Mouse (Mus musculus) thymus, postnatal 10 days (tissue): ENCODE results near the gene 4931414P19Rik.

Experiments used
- DNase-seq, 2 experiments: peaks; one replicate each; pipeline ENCODE4 v3.0.0; 2021; ENCODE audit warnings: low spot score in 2 of 2

The 4931414P19Rik gene

GRCm38 (mm10) chr14:54583681-54584338 is 22.0 kb downstream of the 4931414P19Rik start:
- DNase-seq: peak in 1 of 2 experiments; percentile 67

DNA sequence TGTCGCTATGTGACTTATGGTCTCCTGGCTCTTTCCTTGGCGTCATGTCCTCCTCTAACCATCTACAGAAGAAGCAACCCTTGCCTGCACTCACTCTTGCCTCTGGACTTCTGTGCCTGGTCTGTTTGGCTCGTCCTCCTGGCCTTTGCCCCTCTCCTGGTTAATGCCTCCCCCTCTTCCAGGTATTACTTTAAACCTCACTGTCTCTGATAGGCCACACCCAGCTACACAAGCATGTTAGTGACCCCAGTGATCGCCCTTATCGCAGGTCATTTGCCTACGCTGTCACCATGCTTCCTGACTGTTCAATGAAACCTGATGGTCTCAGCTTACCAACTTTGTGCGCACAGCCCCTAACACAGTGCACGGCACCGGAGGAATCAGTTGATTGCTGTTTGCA is 23.3 kb downstream of the 4931414P19Rik start:
- no peak for DNase-seq

GRCm38 (mm10) chr14:54579638-54580037 is 26.2 kb downstream of the 4931414P19Rik start:
- DNase-seq: no peak

- peak; percentile 29 to 60 for DNase-seq
These were observed 27.7 kb downstream of the 4931414P19Rik start for GRCm38 (mm10) chr14:54578063-54578462.

GRCm38 (mm10) chr14:54577089-54577982 is 28.5 kb downstream of the 4931414P19Rik start, which contains the start of gene Ajuba:
Gene Ajuba, minus strand, starts transcription at chr14:54577558.
- peak; percentile 20 to 28 for DNase-seq

GRCm38 (mm10) chr14:54576241-54577088 is 29.3 kb downstream of the 4931414P19Rik start:
- no peak for DNase-seq

- DNase-seq: peak in 1 of 2 experiments; percentile 43
These were observed 30.2 kb downstream of the 4931414P19Rik start for GRCm38 (mm10) chr14:54575631-54576030.

DNA sequence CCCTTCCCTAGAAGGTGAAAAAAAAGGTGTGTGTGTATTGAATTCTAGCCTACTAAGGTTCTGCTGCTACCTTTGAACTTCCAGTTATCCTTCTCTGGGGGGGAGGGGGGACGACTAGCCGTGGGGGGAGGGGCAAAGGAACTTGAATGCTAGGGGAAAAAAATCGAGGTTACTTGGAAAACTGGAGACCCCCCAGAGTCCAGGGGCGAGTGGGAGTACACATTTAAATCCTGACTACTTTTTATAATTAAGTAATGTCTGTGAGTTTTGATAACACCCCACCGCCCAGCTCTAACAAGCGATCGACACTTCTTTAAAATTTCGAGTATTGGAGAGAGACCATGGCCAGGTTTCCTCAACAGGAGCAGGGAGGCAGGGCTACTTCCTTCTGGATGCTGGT is 30.8 kb downstream of the 4931414P19Rik start:
- no peak for DNase-seq

DNA sequence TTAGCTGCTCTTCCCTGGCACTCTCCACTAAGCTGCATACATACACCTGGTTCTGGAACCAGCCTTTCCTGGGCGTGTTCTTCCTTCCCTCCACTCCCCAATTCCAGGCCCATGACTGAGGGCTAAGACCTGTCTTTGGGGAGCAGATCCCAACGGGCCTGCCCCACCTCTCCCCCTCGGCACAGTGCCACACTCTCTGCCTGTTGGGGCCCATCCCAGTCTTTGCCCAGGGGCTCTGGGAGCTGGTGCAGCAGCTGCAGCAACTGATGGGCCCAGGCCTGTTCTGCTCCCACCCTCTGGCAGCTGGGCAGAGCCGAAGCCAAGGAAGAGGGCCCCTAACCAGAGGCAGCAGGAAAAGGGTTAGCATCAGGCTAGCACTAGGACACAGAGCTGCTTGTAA is 31.5 kb downstream of the 4931414P19Rik start:
- DNase-seq: no peak

- DNase-seq: no peak
These were observed 32.7 kb downstream of the 4931414P19Rik start for GRCm38 (mm10) chr14:54572790-54573736.

DNA sequence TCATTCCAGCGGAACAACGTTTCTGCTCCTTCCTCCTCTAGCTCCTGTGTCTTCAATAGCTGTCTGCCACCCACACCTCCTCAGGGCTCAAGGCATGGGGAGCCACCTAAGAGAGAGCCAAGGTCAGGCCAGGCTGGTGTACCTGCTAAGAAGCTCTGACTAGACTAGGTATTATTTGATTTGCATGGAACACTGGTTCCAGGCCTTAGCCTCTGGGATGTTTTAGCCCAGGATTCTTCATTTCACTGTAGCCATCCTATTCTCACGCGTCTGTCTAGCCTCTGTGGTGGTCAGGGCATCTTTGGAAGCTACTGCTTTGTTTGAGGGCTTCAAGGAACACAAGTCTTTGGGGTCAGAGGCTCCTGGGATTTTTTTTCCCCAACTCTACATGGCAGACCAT is 33.7 kb downstream of the 4931414P19Rik start:
- no peak for DNase-seq

DNA sequence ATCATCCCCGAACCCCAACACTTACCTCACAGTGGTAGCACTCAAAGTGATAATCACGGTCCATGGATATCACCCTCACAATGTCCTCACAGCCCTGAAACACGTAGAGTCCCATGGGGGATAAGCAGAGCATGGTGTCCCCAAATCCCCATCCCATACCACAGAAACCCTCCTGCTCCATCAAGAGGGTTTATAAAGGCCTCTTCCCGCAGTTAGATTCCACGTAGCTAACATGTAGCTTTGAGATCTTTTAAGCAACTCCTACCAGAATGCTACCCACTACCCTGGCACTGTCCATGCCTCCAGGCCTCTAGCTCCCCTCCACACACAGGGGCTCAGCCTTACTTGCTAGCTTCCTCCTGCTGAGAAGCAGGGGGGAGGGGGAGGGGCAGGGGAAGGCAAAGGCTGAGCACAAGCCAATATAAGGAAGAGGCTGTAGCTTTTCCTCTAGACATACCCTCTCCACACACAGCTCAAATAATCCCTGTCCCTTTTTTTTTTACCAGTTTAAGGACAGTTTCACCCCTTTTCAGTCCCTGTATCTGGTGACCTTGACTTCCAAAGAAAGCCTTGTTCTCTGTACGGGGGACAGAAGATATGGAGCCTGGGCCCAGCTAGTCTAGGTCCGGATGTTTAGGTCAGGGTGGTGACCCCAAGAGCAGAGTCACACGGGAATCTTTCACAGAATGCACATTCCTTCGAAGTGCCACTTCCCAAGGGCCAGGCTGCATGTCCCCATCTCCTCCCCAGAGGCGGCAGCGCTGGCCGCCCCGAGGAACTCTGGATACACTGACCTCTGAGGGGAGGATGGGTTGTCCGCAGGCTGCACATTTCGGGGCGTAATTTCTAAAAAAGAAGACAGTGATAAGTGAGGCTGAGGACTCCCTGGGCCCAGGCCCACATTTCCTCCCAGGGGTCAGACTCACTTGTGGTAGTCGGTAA is 36.1 kb downstream of the 4931414P19Rik start:
- no peak for DNase-seq

- peak; percentile 40 to 65 for DNase-seq
These were observed 36.9 kb downstream of the 4931414P19Rik start for GRCm38 (mm10) chr14:54568694-54569414.

GRCm38 (mm10) chr14:54560527-54561242 is 45.1 kb downstream of the 4931414P19Rik start:
- no peak for DNase-seq

GRCm38 (mm10) chr14:54557330-54557729 is 48.5 kb downstream of the 4931414P19Rik start:
- no peak for DNase-seq

DNA sequence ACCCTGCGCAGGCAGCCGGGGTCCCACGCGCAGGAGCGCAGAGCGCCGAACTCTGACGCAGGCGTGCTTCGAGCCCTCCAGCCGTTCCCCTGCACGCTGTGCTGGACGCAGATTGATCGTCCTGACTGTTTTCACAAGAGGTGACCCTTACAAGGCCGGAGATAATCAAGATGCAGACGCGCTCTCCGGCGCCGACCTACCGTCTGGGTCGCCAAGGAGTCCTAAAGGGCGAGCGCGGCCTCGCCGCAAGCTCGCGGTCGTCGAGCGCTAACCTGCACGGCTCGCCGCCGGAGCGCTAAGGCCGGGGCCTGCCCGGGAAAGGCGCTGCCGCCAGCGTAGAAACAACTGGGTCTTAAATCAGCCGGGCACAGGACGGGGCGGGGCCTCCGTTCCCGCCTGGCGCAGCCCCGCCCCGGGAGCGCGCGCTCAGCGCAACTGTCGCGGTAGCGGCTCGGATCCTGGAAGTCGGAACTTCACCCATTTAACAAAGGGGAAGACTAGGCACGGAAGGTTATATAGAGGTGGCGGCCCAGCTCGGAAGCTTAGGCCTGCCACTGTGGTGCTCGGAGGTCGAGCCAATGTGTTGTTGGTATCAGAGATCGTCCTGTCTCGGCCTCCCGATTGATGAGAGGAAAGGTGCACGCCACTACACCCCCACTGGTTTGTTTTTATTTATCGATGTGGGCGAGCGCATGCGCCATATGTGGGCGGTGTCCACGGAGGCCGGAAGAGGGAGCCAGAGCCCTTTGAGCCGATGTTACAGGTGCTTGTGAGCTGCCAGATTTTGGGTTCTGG is 51.6 kb downstream of the 4931414P19Rik start, which contains the start of gene Haus4:
TSS of gene Haus4 (minus strand) at position 642 of the 795 bp plus-strand sequence.
- peak; percentile 67 to 71 for DNase-seq

GRCm38 (mm10) chr14:54553454-54553974 is 52.3 kb downstream of the 4931414P19Rik start:
- DNase-seq: no peak
